Mouse (Mus musculus): ENCODE data around the gene Dlgap1.
"Not testable (repeated sequence)": the region's sequence is repeated elsewhere in the genome, so short reads cannot be mapped to it uniquely, and the experiment has no call there.

DNA sequence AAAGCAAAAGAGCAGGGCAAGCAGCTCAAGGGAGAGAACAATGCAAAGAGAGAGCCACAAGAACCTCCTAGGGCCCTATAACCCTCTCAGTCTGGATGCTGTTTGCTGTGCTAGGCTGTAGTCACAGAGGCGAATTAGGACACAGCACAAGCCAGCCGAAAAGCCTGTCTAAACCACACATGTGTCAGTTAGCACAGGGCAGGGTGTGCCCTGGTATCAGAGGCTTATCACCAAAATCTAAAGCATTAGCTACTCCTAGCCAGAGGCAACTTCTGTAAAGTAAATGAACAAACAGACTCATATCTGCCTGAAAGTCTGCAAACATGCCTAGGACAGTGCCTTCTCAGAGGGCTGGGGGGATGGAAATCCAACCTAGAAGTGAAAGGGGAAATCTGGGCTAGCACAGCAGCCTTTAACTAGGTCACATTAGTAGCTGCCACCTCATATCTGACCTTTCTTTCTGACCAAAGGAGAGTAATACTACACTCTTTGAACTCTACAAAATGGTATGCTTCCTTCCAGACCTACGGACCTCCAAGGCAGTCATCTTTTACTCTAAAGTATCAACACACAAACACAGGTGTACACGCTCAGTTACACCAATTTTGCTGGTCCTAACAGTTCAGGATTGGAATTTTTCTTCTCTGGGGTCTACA lies 619.2 kb downstream of the Dlgap1 start:
- not testable (repeated sequence) for TF ChIP-seq GATA1 (IDR thresholded peaks at IDR 0.05; ENCODE audit: borderline replicate concordance, low read length); FLI1 (IDR thresholded peaks at IDR 0.05; ENCODE audit: low read length)
